Mouse (Mus musculus) liver, adult 2 months (tissue): ENCODE data around the gene Ncoa7. TPM values are rescaled to one million over a fixed set of nuclear protein-coding genes. Genes with fewer than 3 reads are reported as not detected.

ENCODE experiments used
- DNase-seq: peaks from one replicate; pipeline ENCODE4 v3.0.0-alpha.2; 2011; ENCODE audit warnings: low read depth, low spot score; ENCODE audit errors: extremely low read depth
- H3K27ac ChIP-seq: fragments of 200-500 bp; replicated peaks from 2 replicates; pipeline ENCODE4 v1.5.1; 2012; ENCODE audit warnings: low read depth, mild to moderate bottlenecking, control low read depth, inconsistent platforms, low read length; ENCODE audit not compliant: insufficient read depth
- H3K27me3 ChIP-seq: fragments of 200-500 bp; 2 replicates; pipeline ENCODE4 v1.6.1; 2012; ENCODE audit warnings: mild to moderate bottlenecking, moderate library complexity, low read length, inconsistent platforms; ENCODE audit not compliant: control insufficient read depth, insufficient read depth
- H3K36me3 ChIP-seq: fragments of 200-500 bp; 2 replicates; pipeline ENCODE4 v1.6.1; 2012; ENCODE audit warnings: low read length, inconsistent platforms; ENCODE audit not compliant: control insufficient read depth, insufficient read depth
- H3K4me1 ChIP-seq: fragments of 200-500 bp; 2 replicates; pipeline ENCODE4 v1.6.1; 2011; ENCODE audit warnings: low read length; ENCODE audit not compliant: control insufficient read depth, insufficient read depth
- H3K4me3 ChIP-seq: fragments of 200-500 bp; 2 replicates; pipeline ENCODE4 v1.5.1; 2011; ENCODE audit warnings: low read depth, mild to moderate bottlenecking, control low read depth, low read length, moderate library complexity; ENCODE audit not compliant: insufficient read depth
- H3K79me2 ChIP-seq: fragments of 200-500 bp; 2 replicates; pipeline ENCODE4 v1.6.1; 2012; ENCODE audit warnings: inconsistent platforms, mild to moderate bottlenecking, low read length, moderate library complexity; ENCODE audit not compliant: control insufficient read depth, insufficient read depth
- H3K9ac ChIP-seq: fragments of 200-500 bp; 2 replicates; pipeline ENCODE4 v1.6.1; 2012; ENCODE audit warnings: low read depth, mild to moderate bottlenecking, control low read depth, inconsistent platforms, low read length
- CTCF ChIP-seq: fragments of 200-500 bp; IDR thresholded peaks from 2 replicates; pipeline ENCODE4 v1.5.1; 2011; ENCODE audit warnings: low read depth, low read length, control low read depth
- POLR2A ChIP-seq: fragments of 200-500 bp; IDR thresholded peaks from 2 replicates; pipeline ENCODE4 v1.6.1; 2011; ENCODE audit warnings: low read length, control low read depth; ENCODE audit not compliant: insufficient read depth; ENCODE audit errors: extremely low read depth
- WGBS: fragments of 180-500 bp; shearing (Covaris S2); methylation state at CpG from one replicate; pipeline ENCODE4 v1.1.7; 2018; 5-methylcytosine and 5-hydroxymethylcytosine counted together
- polyA plus RNA-seq: library from polyadenylated mRNA; depleted of rRNA; stranded (reverse); fragments of >200 nt; gene quantifications from 2 replicates; pipeline ENCODE4 v1.2.3, GENCODE M21; 2012
- total RNA-seq: library from RNA; depleted of rRNA; stranded (reverse); fragments of >200 nt; gene quantifications from 2 replicates; pipeline ENCODE4 v1.2.3, GENCODE M21; 2014

Ncoa7 gene
- total and polyA plus RNA-seq, 2 experiments: 0.27 to 2.1 TPM

GRCm38 (mm10) chr10:30768820-30769219, 34.3 kb downstream of the Ncoa7 start:
- H3K36me3 ChIP-seq: no peaks in the 10 kb centered on the region
- WGBS: 100% methylated on average over 1 of the region's 1 CpGs
- no peak overlapping the region for H3K4me3 ChIP-seq
- no peak for TF ChIP-seq CTCF
- no peak for TF ChIP-seq POLR2A
- H3K27ac ChIP-seq: no peak overlapping the region
- no peak for DNase-seq
- no peaks in the 10 kb centered on the region for H3K4me1 ChIP-seq
- no peak overlapping the region for H3K9ac ChIP-seq
- H3K27me3 ChIP-seq: no peaks in the 10 kb centered on the region
- no peaks in the 10 kb centered on the region for H3K79me2 ChIP-seq

GRCm38 (mm10) chr10:30768250-30768649, 34.9 kb downstream of the Ncoa7 start:
- Histone ChIP-seq H3K36me3 (no peaks in the 10 kb centered on the region), H3K4me1 (no peaks in the 10 kb centered on the region), H3K79me2 (no peaks in the 10 kb centered on the region), H3K27ac (no peak overlapping the region), H3K4me3 (no peak overlapping the region), H3K9ac (no peak overlapping the region), H3K27me3 (no peaks in the 10 kb centered on the region)
- 88% methylated on average over 3 of the region's 3 CpGs for whole genome bisulfite sequencing
- TF ChIP-seq POLR2A: no peak
- TF ChIP-seq CTCF: no peak
- peak; percentile 35 for DNase-seq

DNA sequence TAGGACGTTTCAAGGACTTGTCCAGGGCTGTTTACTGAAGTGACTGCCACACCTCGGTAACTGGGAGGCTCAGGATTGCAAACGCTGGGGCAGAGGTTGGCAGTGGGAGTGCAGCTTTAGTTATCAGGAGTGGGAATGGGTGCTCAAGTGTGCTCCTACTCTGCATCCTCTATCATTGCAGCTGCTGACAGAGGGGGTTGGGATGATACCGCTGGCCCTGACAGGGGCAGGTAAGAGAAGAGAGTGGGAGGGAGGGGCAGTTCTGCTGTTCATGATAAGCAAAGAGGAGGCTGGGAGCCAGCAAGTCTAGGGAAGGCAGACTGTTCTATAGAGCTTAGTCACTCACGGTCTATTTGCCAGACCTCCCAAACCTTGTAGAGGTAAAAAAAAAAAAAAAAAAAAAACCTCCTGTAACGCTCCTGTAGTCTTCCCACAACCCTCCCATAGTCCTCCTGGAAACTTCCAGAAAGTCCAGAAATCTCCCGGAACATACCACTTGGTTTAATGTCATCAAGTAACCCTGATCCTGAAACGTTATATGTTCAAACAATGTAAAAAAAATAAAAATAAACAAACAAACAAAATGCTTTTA, 39.9 kb downstream of the Ncoa7 start:
- no peak overlapping the region for H3K4me3 ChIP-seq
- H3K4me1 ChIP-seq: no peaks in the 10 kb centered on the region; the same call in 1 of the 2 replicates
- H3K27me3 ChIP-seq: no peaks in the 10 kb centered on the region
- no peaks in the 10 kb centered on the region for H3K79me2 ChIP-seq
- H3K27ac ChIP-seq: no peak overlapping the region
- no peak overlapping the region for H3K9ac ChIP-seq
- WGBS: 67% methylated on average over 8 of the region's 8 CpGs
- no peak for DNase-seq
- TF ChIP-seq POLR2A (no peak), CTCF (no peak)
- H3K36me3 ChIP-seq: no peaks in the 10 kb centered on the region

DNA sequence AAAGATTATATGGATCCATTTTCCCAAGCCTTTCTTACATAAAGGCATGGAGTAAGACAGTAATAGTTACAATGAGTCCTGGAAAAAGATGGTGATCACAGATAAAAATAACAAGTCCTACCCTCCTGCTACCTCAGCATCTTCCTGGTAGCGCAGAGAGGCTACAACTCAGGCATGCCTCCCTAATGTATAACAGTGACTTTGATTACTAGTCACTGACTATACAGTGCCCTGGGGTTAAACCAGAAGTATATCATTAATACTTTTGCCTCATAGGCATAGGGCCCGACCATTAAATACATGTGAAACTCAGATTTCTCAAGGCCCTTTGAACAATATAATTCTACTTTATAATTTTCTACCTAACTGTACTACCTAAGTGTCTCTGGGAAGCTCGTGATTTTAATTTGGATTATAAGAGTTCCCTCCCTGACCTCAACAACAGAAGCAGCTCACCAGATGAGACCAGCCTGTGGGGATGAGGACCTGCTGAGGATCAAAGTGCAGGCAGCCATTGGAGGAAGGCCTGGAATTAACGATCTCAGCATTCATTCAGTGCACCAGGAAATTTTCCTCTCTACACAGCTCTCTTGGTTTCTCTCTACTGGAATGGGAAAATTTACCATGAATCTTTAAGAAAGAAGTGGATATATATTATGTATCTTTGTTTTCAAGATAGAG, 40.7 kb downstream of the Ncoa7 start:
- WGBS: 93% methylated on average over 4 of the region's 4 CpGs
- Histone ChIP-seq H3K36me3 (no peaks in the 10 kb centered on the region), H3K4me3 (no peak overlapping the region), H3K4me1 (no peaks in the 10 kb centered on the region; the same call in 1 of the 2 replicates), H3K27me3 (no peaks in the 10 kb centered on the region), H3K27ac (no peak overlapping the region), H3K79me2 (no peaks in the 10 kb centered on the region), H3K9ac (no peak overlapping the region)
- no peak for TF ChIP-seq POLR2A
- TF ChIP-seq CTCF: no peak
- DNase-seq: no peak

DNA sequence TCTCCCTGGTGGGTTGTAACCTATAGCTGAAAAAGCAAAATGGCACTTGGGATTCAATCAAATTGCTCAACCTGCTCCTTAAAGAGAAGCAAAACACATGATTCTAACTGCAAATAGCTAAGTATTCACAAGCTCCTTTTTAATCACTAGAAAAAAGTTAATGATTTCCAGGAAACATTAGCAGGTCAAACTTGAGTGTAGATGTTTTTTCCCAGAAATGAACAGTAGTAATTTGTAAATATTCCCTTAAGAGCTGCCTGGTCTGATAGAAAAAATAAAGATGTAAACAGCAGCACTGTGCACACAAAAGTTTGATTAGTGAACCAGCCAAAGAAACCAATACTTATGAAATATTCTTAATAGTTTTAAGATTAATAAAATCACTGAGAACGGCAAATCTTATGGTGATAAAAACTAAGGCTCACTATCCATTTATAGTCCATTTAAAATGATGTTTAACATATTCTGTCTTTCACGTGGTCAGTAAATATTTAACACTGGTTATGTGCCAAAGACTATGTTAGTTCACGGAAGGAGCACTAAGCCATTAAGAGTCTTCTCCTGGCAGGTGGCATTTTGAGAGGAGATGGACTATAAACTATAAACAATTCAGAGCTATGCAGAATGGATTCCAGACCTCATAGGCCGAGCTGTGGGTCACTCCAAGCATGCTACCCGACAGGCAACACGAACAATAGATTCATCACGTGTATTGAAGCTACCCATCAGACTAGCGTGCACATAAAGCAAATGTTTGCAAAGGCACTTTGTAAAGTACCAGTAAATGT, 43.6 kb downstream of the Ncoa7 start:
- TF ChIP-seq CTCF (no peak), POLR2A (no peak)
- no peak overlapping the region for H3K27ac ChIP-seq
- H3K4me1 ChIP-seq: no peaks in the 10 kb centered on the region; the same call in 1 of the 2 replicates
- whole genome bisulfite sequencing: 31% methylated on average over 8 of the region's 8 CpGs
- no peaks in the 10 kb centered on the region for H3K27me3 ChIP-seq
- peak; percentile 23 for DNase-seq
- no peaks in the 10 kb centered on the region for H3K79me2 ChIP-seq
- no peak overlapping the region for H3K9ac ChIP-seq
- H3K4me3 ChIP-seq: no peak overlapping the region
- H3K36me3 ChIP-seq: no peaks in the 10 kb centered on the region

GRCm38 (mm10) chr10:30756064-30756463, 47.1 kb downstream of the Ncoa7 start:
- Histone ChIP-seq H3K9ac (no peak overlapping the region), H3K36me3 (no peaks in the 10 kb centered on the region), H3K4me3 (no peak overlapping the region), H3K27me3 (no peaks in the 10 kb centered on the region), H3K27ac (no peak overlapping the region), H3K4me1 (no peaks in the 10 kb centered on the region; the same call in 1 of the 2 replicates), H3K79me2 (no peaks in the 10 kb centered on the region)
- TF ChIP-seq CTCF (no peak), POLR2A (no peak)
- no peak for DNase-seq
